Comparison of ENCODE assay signal across 19 mouse cellular contexts in the genomic region with DNA sequence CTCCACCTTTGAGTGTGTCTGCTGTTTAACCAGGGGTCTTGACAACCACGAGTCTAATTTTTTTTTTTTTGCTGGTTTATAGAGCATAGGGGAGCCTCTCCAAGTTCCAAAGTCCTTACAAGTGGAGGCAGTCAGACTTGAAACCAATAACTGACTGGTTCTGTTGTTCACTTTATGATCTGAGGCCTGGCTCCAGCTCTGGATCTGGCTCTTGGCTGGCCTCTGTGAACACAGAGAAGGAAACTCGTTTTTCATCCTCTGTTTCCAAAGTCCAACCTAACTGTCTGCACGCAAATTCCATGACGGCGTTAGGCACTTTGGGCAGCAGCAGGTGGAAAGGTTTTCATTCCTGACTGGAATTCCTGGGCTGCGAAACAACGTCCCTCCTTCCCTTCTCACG.
DNase-seq lines count a peak whose midpoint lies in the region; ATAC-seq and TF ChIP-seq lines count a peak whose summit lies in the region.
"Had no signal": no experiment of that assay in that cellular context is flagged by ENCODE, and none has a peak within 500 bp of the region (broad histone marks: within the 10 kb centered on the region; RNA-seq: fewer than 3 reads in every experiment).

No protein-coding gene starts in this region.

- H3K4me3 ChIP-seq in heart, postnatal 0 days (ENCODE audit: low read depth, low read length): no peak overlapping the region
- no peak overlapping the region for H3K4me3 ChIP-seq in heart, embryonic 10.5 days
- no peak overlapping the region for H3K4me3 ChIP-seq in limb, embryonic 13.5 days
- no peak overlapping the region for H3K4me3 ChIP-seq in limb, embryonic 10.5 days
- H3K4me3 ChIP-seq in hindbrain, embryonic 13.5 days: no peak overlapping the region
- H3K4me3 ChIP-seq: embryonic facial prominence, embryonic 10.5 days; forebrain, embryonic 13.5 days; limb, embryonic 15.5 days; midbrain, embryonic 13.5 days; neural tube, embryonic 12.5 days had no signal

- no peak overlapping the region for H3K4me2 ChIP-seq in heart, postnatal 0 days (ENCODE audit: low read depth, low read length)
- H3K4me2 ChIP-seq in limb, embryonic 13.5 days (replicated peaks): no peak overlapping the region
- no peak overlapping the region for H3K4me2 ChIP-seq in hindbrain, embryonic 13.5 days
- H3K4me2 ChIP-seq: forebrain, embryonic 13.5 days; limb, embryonic 15.5 days; midbrain, embryonic 13.5 days; neural tube, embryonic 12.5 days had no signal

- TF ChIP-seq EP300 in heart, postnatal 0 days (IDR thresholded peaks at IDR 0.05; ENCODE audit: low read depth): no peak

- H3K27me3 ChIP-seq in heart, postnatal 0 days (ENCODE audit: control insufficient read depth, insufficient read depth, low read length): no peaks in the 10 kb centered on the region
- H3K27me3 ChIP-seq in heart, embryonic 10.5 days (ENCODE audit: insufficient read depth, poor library complexity, severe bottlenecking): no peaks in the 10 kb centered on the region
- no peaks in the 10 kb centered on the region for H3K27me3 ChIP-seq in limb, embryonic 13.5 days
- peaks cover 79% of the 10 kb centered on the region for H3K27me3 ChIP-seq in limb, embryonic 10.5 days (ENCODE audit: low read depth, poor library complexity, severe bottlenecking)
- no peaks in the 10 kb centered on the region for H3K27me3 ChIP-seq in hindbrain, embryonic 13.5 days
- H3K27me3 ChIP-seq: forebrain, embryonic 13.5 days; limb, embryonic 15.5 days; midbrain, embryonic 13.5 days; neural tube, embryonic 12.5 days had no signal

- H3K9me3 ChIP-seq in heart, postnatal 0 days (replicated peaks; ENCODE audit: control insufficient read depth, low read length): no peaks in the 10 kb centered on the region
- no peaks in the 10 kb centered on the region for H3K9me3 ChIP-seq in heart, embryonic 10.5 days
- no peaks in the 10 kb centered on the region for H3K9me3 ChIP-seq in limb, embryonic 13.5 days
- no peaks in the 10 kb centered on the region for H3K9me3 ChIP-seq in limb, embryonic 10.5 days (replicated peaks)
- H3K9me3 ChIP-seq in hindbrain, embryonic 13.5 days: no peaks in the 10 kb centered on the region
- H3K9me3 ChIP-seq: embryonic facial prominence, embryonic 10.5 days; forebrain, embryonic 13.5 days; limb, embryonic 15.5 days; midbrain, embryonic 13.5 days; neural tube, embryonic 12.5 days had no signal

- intact Hi-C loops in gastrocnemius, postnatal 14 days (cut with DNase I; ENCODE audit: low total_unique reads): no loop called here

- WGBS in heart, postnatal 0 days: 42% methylated on average over 8 of the region's 8 CpGs
- 56% methylated on average over 8 of the region's 8 CpGs for WGBS in heart, embryonic 10.5 days
- 66% methylated on average over 8 of the region's 8 CpGs for WGBS in limb, embryonic 13.5 days
- 86% methylated on average over 8 of the region's 8 CpGs for WGBS in limb, embryonic 10.5 days
- 47% methylated on average over 8 of the region's 8 CpGs for WGBS in large intestine, adult 2 months
- 85% methylated on average over 8 of the region's 8 CpGs for WGBS in hindbrain, embryonic 13.5 days

- no peak for ATAC-seq in heart, postnatal 0 days (ENCODE audit: insufficient read depth, low read depth)
- ATAC-seq in limb, embryonic 13.5 days (ENCODE audit: low FRiP score, low read depth): peak; percentile 28; the same call in 1 of the 2 replicates
- ATAC-seq in hindbrain, embryonic 13.5 days (ENCODE audit: low FRiP score): no peak
- ATAC-seq: forebrain, embryonic 13.5 days; hindbrain, postnatal 0 days; midbrain, embryonic 13.5 days had no signal

- no peak for TF ChIP-seq CTCF in heart, postnatal 0 days (IDR thresholded peaks at IDR 0.05; ENCODE audit: low read depth)

- no peak for DNase-seq in heart, postnatal 0 days (ENCODE audit: low spot score)
- no peak for DNase-seq in heart, embryonic 10.5 days (ENCODE audit: low spot score)
- DNase-seq in limb, embryonic 10.5 days (ENCODE audit: low spot score): no peak
- peak; percentile 8 for DNase-seq in fibroblast of lung, adult 2 months (ENCODE audit: low read depth)
- DNase-seq in large intestine, adult 2 months (ENCODE audit: low read depth, low spot score): peak; percentile 13
- no peak for DNase-seq in gastrocnemius, postnatal 14 days
- DNase-seq: B cell, adult 2 months; cerebellum, adult 18-20 months; gastrocnemius, postnatal 10 days; right cerebral cortex, postnatal 4 days; thymus, postnatal 14 days had no signal

- peak overlapping the region; percentile 66 for H3K27ac ChIP-seq in heart, postnatal 0 days (ENCODE audit: low read depth)
- no peak overlapping the region for H3K27ac ChIP-seq in heart, embryonic 10.5 days
- H3K27ac ChIP-seq in limb, embryonic 13.5 days: no peak overlapping the region
- H3K27ac ChIP-seq in limb, embryonic 10.5 days: no peak overlapping the region
- H3K27ac ChIP-seq in hindbrain, embryonic 13.5 days: no peak overlapping the region
- H3K27ac ChIP-seq: embryonic facial prominence, embryonic 10.5 days; forebrain, embryonic 13.5 days; hindbrain, postnatal 0 days; limb, embryonic 15.5 days; midbrain, embryonic 13.5 days; neural tube, embryonic 12.5 days had no signal

- no peak overlapping the region for H3K9ac ChIP-seq in heart, postnatal 0 days (replicated peaks; ENCODE audit: low read depth, low read length)
- no peak overlapping the region for H3K9ac ChIP-seq in limb, embryonic 13.5 days
- no peak overlapping the region for H3K9ac ChIP-seq in hindbrain, embryonic 13.5 days
- H3K9ac ChIP-seq: forebrain, embryonic 13.5 days; limb, embryonic 15.5 days; midbrain, embryonic 13.5 days; neural tube, embryonic 12.5 days had no signal

- no peaks in the 10 kb centered on the region for H3K36me3 ChIP-seq in heart, postnatal 0 days (replicated peaks; ENCODE audit: control insufficient read depth, insufficient read depth, low read length)
- H3K36me3 ChIP-seq in heart, embryonic 10.5 days: no peaks in the 10 kb centered on the region
- no peaks in the 10 kb centered on the region for H3K36me3 ChIP-seq in limb, embryonic 13.5 days
- H3K36me3 ChIP-seq in limb, embryonic 10.5 days: no peaks in the 10 kb centered on the region
- H3K36me3 ChIP-seq in hindbrain, embryonic 13.5 days: no peaks in the 10 kb centered on the region
- H3K36me3 ChIP-seq: embryonic facial prominence, embryonic 10.5 days; limb, embryonic 15.5 days; midbrain, embryonic 13.5 days; neural tube, embryonic 12.5 days had no signal

- no peaks in the 10 kb centered on the region for H3K4me1 ChIP-seq in heart, postnatal 0 days (ENCODE audit: control insufficient read depth, insufficient read depth)
- no peaks in the 10 kb centered on the region; the same call in 1 of the 2 replicates for H3K4me1 ChIP-seq in heart, embryonic 10.5 days
- no peaks in the 10 kb centered on the region for H3K4me1 ChIP-seq in limb, embryonic 13.5 days
- no peaks in the 10 kb centered on the region for H3K4me1 ChIP-seq in limb, embryonic 10.5 days
- H3K4me1 ChIP-seq in hindbrain, embryonic 13.5 days (replicated peaks): no peaks in the 10 kb centered on the region
- H3K4me1 ChIP-seq: embryonic facial prominence, embryonic 10.5 days; forebrain, embryonic 13.5 days; limb, embryonic 15.5 days; midbrain, embryonic 13.5 days; neural tube, embryonic 12.5 days had no signal

Comparison
In these comparisons a context has a peak if more than half of its experiments do, and no peak if none do; other contexts are left out.
1. DNase-seq: peak in fibroblast of lung, adult 2 months (single experiment) and large intestine, adult 2 months (single experiment); none in heart, postnatal 0 days (single experiment), heart, embryonic 10.5 days (single experiment), limb, embryonic 10.5 days (single experiment) and gastrocnemius, postnatal 14 days (single experiment).